Mouse (Mus musculus) hindbrain, embryonic 16.5 days (tissue): ENCODE results near the gene Cnot1. TPM values are rescaled to one million over a fixed set of nuclear protein-coding genes. Genes with fewer than 3 reads are reported as not detected.
A peak's percentile ranks its signal among the peaks of the same experiment; 100 is the strongest.
"Not testable (repeated sequence)": the region's sequence is repeated elsewhere in the genome, so short reads cannot be mapped to it uniquely, and the experiment has no call there.

Experiments used
- ATAC-seq: fragments of 200-750 bp; cut with Nextera tagmentation; 2 replicates; pipeline ENCODE4 v1.8.0; 2017; ENCODE audit warnings: moderate TSS enrichment, moderate library complexity
- H3K27ac ChIP-seq: fragments of 300-500 bp; sonication (generic); 2 replicates; pipeline ENCODE4 v1.5.1; 2014; ENCODE audit warnings: low read depth, mild to moderate bottlenecking, control low read depth, low read length, moderate library complexity
- H3K27me3 ChIP-seq: fragments of 300-500 bp; sonication (generic); replicated peaks from 2 replicates; pipeline ENCODE4 v1.6.1; 2014; ENCODE audit warnings: low read length; ENCODE audit not compliant: control insufficient read depth, insufficient read depth
- H3K36me3 ChIP-seq: fragments of 300-500 bp; sonication (generic); 2 replicates; pipeline ENCODE4 v1.6.1; 2014; ENCODE audit warnings: mild to moderate bottlenecking, low read length, moderate library complexity, mixed read lengths; ENCODE audit not compliant: control insufficient read depth, insufficient read depth
- H3K4me1 ChIP-seq: fragments of 300-500 bp; sonication (generic); 2 replicates; pipeline ENCODE4 v1.6.1; 2014; ENCODE audit warnings: low read depth, low read length; ENCODE audit not compliant: control insufficient read depth, insufficient read depth
- H3K4me2 ChIP-seq: fragments of 300-500 bp; sonication (generic); 2 replicates; pipeline ENCODE4 v1.6.1; 2014; ENCODE audit warnings: mild to moderate bottlenecking, low read length, control low read depth, moderate library complexity
- H3K4me3 ChIP-seq: fragments of 300-500 bp; sonication (generic); 2 replicates; pipeline ENCODE4 v1.5.1; 2014; ENCODE audit warnings: mild to moderate bottlenecking, low read length, control low read depth, moderate library complexity
- H3K9ac ChIP-seq: fragments of 300-500 bp; sonication (generic); 2 replicates; pipeline ENCODE4 v1.6.1; 2014; ENCODE audit warnings: low read depth, mild to moderate bottlenecking, control low read depth, low read length, moderate library complexity
- H3K9me3 ChIP-seq: fragments of 300-500 bp; sonication (generic); 2 replicates; pipeline ENCODE4 v1.6.1; 2014; ENCODE audit warnings: mild to moderate bottlenecking, low read length, moderate library complexity; ENCODE audit not compliant: control insufficient read depth
- WGBS: fragments of 180-500 bp; shearing (Covaris S2); extraction: QIAGEN DNeasy Blood & Tissue Kit; methylation state at CpG from one replicate; pipeline ENCODE4 v1.1.7; 2014; 5-methylcytosine and 5-hydroxymethylcytosine counted together
- polyA plus RNA-seq: library from polyadenylated mRNA; unstranded; fragments of >200 nt; fragmentation: Nextera tagmentation; extraction: Ambion mirVana; gene quantifications from 2 replicates; pipeline ENCODE4 v1.2.1, GENCODE M21; 2015

Cnot1 gene
- polyA plus RNA-seq, 1 experiment from 2014 or later = 31.3 TPM

DNA sequence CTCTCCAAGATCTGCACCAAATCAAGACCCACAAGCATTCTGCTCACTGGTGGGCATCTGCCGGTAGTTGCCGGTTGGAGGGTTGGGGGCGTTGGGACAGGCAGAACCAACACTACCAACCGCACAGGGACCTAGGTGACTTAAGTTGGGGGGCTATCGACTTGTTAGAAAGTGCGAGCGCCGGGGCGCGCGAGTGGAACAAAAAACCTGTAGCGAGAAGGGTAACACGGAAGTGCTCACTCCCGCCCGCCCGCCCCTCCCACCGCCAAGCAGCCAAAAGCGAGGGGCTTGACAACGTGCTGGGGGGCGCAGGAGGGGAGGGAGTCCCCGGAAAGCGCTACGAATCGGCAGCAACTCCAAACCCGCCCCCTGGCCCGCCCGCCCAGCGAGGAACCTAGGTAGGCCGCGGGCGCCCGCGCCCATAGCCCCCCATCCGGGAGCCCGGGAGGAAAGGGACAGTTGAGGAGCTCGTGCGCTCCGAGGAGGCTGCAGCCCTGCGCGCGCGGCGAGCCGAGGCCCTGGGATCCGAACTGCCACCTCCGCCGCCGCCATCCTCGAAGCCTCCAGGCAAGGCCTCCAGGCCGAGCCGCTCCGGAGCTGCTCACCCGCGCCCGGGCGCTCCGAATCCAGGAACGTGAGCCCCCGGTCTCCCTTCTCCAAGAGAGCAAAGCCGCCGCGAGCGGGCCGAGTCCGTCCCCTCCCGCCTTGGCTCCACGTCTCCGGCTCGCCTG, 638 bp downstream of the Cnot1 start:
- no peak for ATAC-seq
- WGBS = under 1% methylated on average over 43 of the region's 69 CpGs
- peak overlapping the region; percentile 86 for H3K27ac ChIP-seq
- no peaks in the 10 kb centered on the region for H3K27me3 ChIP-seq
- no peaks in the 10 kb centered on the region for H3K36me3 ChIP-seq
- H3K9ac ChIP-seq = peak overlapping the region; percentile 86
- peak overlapping the region; percentile 95 for H3K4me2 ChIP-seq
- peaks cover 9% of the 10 kb centered on the region for H3K4me1 ChIP-seq
- H3K4me3 ChIP-seq = peak overlapping the region; percentile 90
- no peaks in the 10 kb centered on the region for H3K9me3 ChIP-seq

DNA sequence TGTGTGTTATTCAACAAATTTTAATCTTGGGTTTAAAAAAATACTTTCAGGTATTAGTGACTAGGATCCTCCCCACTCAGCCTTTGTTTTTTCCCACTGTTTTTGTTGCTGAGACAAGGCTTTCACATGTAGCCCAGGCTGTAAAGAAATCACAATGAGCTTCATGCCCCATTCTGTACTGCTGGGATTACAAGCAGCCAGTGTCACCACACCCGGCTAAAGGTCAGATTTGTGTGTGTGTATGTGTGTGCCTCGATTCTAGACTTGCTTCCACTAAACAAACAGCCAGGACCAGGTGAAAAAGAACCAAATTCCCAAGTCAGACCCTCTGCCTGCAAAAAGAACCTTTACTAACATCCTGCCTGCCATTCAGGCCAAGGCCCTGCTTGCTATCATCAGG, 1.8 kb downstream of the Cnot1 start:
- no peaks in the 10 kb centered on the region for H3K36me3 ChIP-seq
- 60% methylated on average over 2 of the region's 2 CpGs for WGBS
- no peak overlapping the region for H3K27ac ChIP-seq
- H3K4me1 ChIP-seq = peaks cover 9% of the 10 kb centered on the region
- no peaks in the 10 kb centered on the region for H3K9me3 ChIP-seq
- no peak for ATAC-seq
- peak overlapping the region; percentile 95 for H3K4me2 ChIP-seq
- H3K27me3 ChIP-seq = no peaks in the 10 kb centered on the region
- peak overlapping the region; percentile 90 for H3K4me3 ChIP-seq
- no peak overlapping the region for H3K9ac ChIP-seq

DNA sequence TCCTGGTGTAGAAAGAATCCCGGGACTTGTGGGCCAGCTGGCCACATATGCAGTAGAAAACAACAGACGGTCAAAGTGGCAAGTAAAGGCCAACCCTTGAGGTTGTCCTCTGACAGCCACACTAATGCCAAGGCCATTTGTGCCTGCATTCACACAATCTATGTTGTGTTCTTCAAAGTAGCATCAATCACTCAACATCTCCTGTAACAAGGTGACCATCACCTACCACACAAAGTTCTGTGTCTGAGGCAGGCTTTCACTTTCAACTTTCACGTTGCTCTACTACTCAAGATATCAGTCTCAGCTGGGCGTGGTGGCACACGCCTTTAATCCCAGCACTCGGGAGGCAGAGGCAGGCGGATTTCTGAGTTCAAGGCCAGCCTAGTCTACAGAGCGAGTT, 5.0 kb downstream of the Cnot1 start:
- Histone ChIP-seq H3K36me3 (no peaks in the 10 kb centered on the region), H3K4me3 (no peak overlapping the region), H3K9ac (no peak overlapping the region), H3K27ac (no peak overlapping the region), H3K9me3 (no peaks in the 10 kb centered on the region), H3K4me1 (peaks cover 9% of the 10 kb centered on the region), H3K4me2 (no peak overlapping the region), H3K27me3 (no peaks in the 10 kb centered on the region)
- ATAC-seq = no peak
- 95% methylated on average over 8 of the region's 8 CpGs for WGBS

DNA sequence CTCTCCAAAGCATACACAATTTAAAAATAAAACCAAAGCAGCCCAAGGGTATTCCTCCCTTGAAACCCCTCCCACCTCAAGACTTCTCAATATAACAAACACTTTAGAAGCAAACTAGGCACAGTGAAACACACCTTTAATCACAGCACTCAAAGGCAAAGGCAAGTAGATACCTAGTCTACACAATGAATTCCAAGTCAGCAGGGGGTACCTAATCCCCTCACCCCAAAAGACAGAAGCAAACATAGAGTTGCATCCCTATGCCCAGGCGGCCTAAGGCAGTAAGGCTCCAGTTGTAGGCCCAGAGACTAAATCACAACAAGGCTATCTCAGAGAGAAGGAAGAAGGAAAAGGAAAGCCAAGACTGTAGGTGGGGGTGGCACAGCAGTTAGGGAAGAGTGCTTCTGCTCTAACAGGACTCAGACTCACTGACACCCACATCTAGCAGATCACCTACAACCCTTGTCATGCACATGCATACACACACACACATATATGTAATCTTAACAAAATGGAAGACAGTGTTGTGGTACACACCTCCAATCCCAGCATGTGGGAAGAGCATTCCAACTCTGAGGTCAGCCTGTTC, 5.7 kb downstream of the Cnot1 start:
- Histone ChIP-seq H3K4me1 (peaks cover 9% of the 10 kb centered on the region), H3K27me3 (no peaks in the 10 kb centered on the region), H3K4me2 (no peak overlapping the region), H3K36me3 (no peaks in the 10 kb centered on the region), H3K9ac (no peak overlapping the region), H3K27ac (no peak overlapping the region), H3K9me3 (no peaks in the 10 kb centered on the region), H3K4me3 (no peak overlapping the region)
- no peak for ATAC-seq
- 100% methylated on average over 1 of the region's 1 CpGs for WGBS

DNA sequence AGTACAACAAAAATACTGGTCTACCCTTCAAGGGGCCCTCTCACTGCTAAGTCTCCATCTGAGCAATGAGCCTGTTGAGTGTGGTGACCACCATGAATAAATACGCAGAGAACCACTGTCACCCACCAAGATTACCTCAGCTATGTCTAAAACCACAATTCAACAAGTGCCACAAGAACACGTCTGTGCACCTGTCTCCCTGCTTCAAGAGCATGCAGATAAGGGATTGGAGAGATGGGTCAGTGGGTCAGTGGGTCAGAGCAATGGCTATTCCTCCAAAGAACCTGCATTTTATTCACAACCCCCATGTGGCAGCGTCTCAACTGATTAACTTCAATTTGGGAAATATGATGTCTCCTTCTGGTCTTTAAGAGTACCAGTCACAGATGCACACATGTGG, 6.9 kb downstream of the Cnot1 start:
- peaks cover under 1% of the 10 kb centered on the region for H3K4me1 ChIP-seq
- no peaks in the 10 kb centered on the region for H3K36me3 ChIP-seq
- ATAC-seq = no peak
- no peak overlapping the region for H3K9ac ChIP-seq
- H3K27ac ChIP-seq = no peak overlapping the region
- no peaks in the 10 kb centered on the region for H3K9me3 ChIP-seq
- no peak overlapping the region for H3K4me3 ChIP-seq
- H3K4me2 ChIP-seq = no peak overlapping the region
- WGBS = 91% methylated on average over 3 of the region's 3 CpGs
- H3K27me3 ChIP-seq = no peaks in the 10 kb centered on the region

DNA sequence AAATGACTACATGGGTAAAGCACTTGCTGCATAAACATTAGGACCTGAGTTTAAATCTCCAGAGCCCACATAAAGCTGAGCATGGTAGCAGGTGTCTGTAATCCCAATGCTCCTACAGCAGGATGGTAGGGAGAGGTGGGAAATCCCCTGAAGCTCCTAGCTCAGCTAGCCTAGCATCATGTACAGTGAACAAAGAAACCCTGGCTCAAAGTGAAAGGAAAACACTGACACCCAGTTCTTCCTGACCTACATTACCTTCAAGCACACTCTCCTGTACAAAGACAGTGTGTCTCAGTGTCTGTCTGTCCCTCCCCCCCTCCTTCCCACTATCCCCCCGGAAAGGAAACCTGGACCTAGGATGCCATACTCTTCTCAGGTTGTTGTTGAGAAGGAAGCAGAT, 7.4 kb downstream of the Cnot1 start:
- WGBS = 86% methylated on average over 1 of the region's 1 CpGs
- H3K36me3 ChIP-seq = no peaks in the 10 kb centered on the region
- no peaks in the 10 kb centered on the region for H3K27me3 ChIP-seq
- H3K4me3 ChIP-seq = no peak overlapping the region
- no peaks in the 10 kb centered on the region; the same call in 1 of the 2 replicates for H3K4me1 ChIP-seq
- no peak for ATAC-seq
- H3K27ac ChIP-seq = no peak overlapping the region
- H3K9me3 ChIP-seq = no peaks in the 10 kb centered on the region
- no peak overlapping the region for H3K9ac ChIP-seq
- no peak overlapping the region for H3K4me2 ChIP-seq

DNA sequence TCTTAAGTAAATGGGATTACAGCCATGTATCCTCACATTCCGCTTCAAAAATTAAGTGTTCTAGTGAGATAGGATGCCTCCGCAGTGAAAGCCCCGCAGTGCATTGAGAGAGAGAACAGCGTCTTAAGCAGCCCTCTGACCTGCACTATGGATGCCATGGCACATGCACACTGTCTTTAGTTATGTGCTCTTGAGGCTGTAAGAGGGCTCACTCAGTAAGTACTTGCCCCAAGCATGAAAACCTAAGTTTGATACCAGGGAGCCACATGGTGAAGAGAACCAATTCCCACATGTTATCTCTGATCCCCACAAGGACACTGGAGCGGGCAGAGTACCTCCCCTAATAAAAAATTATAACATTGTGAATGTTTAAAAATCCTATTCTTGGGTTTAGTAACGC, 8.1 kb downstream of the Cnot1 start:
- Histone ChIP-seq H3K4me2 (no peak overlapping the region), H3K27me3 (no peaks in the 10 kb centered on the region), H3K9ac (no peak overlapping the region), H3K36me3 (no peaks in the 10 kb centered on the region), H3K9me3 (no peaks in the 10 kb centered on the region), H3K4me1 (no peaks in the 10 kb centered on the region), H3K27ac (no peak overlapping the region), H3K4me3 (no peak overlapping the region)
- ATAC-seq = no peak
- WGBS = 95% methylated on average over 6 of the region's 6 CpGs

DNA sequence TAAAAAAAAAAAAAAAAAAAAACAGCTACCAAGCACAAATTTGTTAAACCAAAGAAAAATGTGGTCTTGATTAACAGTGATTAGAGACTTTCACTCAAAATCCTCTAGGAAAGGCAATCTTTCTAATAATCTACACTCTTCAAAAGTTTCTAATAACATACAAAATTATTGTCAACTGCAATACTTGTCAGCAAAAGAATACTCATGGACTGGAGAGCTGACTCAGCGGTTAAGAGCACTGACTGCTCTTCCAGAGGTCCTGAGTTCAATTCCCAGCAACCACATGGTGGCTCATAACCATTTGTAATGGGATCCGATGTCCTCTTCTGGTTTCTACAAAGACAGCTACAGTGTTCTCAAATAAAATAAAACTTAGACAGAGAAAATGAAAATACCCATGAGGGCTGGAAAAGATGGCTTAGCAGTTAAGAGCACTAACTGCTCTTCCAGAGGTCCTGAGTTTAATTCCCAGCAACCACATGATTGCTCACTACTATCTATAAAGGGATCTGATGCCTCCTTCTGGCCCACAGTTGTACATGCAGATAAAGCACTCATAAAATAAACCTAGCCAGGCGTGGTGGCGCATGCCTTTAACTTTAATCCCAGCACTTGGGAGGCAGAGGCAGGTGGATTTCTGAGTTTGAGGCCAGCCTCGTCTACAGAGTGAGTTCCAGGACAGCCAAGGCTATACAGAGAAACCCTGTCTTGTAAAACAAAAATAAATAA, 11.8 kb downstream of the Cnot1 start:
- not testable (repeated sequence) for H3K4me2 ChIP-seq, H3K4me3 ChIP-seq, H3K9me3 ChIP-seq, ATAC-seq, H3K27ac ChIP-seq, H3K9ac ChIP-seq, H3K27me3 ChIP-seq, H3K4me1 ChIP-seq, H3K36me3 ChIP-seq
- 95% methylated on average over 5 of the region's 5 CpGs for WGBS

DNA sequence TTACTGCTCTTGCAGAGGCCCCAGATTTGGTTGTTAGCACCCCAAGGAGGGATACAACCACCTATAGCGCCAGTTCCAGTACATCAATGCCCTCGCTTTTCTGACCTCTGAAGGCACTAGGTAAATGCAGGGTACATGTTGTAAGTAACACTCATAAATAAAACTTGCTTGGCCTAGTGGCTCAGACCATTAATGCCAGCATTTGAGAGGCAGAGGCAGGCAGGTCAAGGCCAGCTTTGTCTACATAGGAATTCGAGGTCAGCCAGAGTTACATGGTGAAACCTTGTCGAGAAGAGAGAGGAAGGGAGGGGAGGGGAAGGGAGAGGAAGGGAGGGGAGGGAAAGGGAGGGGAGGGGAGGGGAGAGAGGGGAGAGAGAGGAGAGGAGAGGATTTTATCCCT, 21.7 kb downstream of the Cnot1 start:
- Histone ChIP-seq H3K4me2 (no peak overlapping the region), H3K27ac (no peak overlapping the region), H3K27me3 (no peaks in the 10 kb centered on the region), H3K4me3 (no peak overlapping the region), H3K9ac (no peak overlapping the region), H3K36me3 (peaks cover 23% of the 10 kb centered on the region), H3K9me3 (no peaks in the 10 kb centered on the region), H3K4me1 (no peaks in the 10 kb centered on the region)
- ATAC-seq = no peak
- WGBS = 91% methylated on average over 4 of the region's 4 CpGs
